Mouse (Mus musculus): ENCODE measurements at regions not wholly inside any gene's neighbourhood (a gene's known extent, or its start where the extent isn't known, plus 50 kb on each side); places are given as distances from the start of the nearest gene placed in this dataset.
A peak's percentile ranks its signal among the peaks of the same experiment; 100 is the strongest.

DNA sequence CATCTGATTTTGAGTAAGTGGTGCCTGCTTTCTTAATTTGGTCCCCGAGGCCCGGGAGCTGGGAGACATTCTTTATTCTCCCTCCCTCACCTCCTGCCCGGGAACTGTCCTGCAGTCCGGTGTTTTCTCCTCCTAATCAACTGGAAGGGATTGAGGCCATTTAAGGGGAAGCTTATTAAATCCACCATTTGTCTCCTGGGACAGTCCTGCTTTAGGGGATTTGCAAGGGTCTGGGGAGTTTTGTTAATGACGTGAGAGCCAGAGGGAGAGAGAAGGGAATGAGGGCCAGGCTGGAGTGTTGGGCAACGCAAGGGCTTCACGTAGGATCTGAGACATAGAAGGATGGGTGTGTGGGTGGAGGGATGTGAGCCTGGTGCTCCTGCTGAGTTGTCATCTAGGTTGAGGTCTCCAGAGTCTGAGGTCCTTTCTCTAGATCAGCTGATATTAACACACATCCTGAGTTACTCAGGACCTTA lies 444.6 kb downstream of the Cd83 start:
- Histone ChIP-seq H3K9ac (no peak overlapping the region), H3K27ac (no peak overlapping the region), H3K4me1 (replicated peaks; ENCODE audit: control insufficient read depth, insufficient read depth, low read length) (peaks cover 41% of the 10 kb centered on the region), H3K36me3 (replicated peaks; ENCODE audit: control insufficient read depth, insufficient read depth) (no peaks in the 10 kb centered on the region), H3K4me3 (replicated peaks; ENCODE audit: low read length) (no peak overlapping the region), H3K27me3 (ENCODE audit: control insufficient read depth, insufficient read depth, low read length) (no peaks in the 10 kb centered on the region), H3K9me3 (ENCODE audit: control insufficient read depth, low read length) (no peaks in the 10 kb centered on the region), H3K4me2 (replicated peaks) (peak overlapping the region; percentile 27; the same call in 1 of the 2 replicates)
- ATAC-seq (ENCODE audit: low FRiP score), result no peak
- WGBS, result 5% methylated on average over 7 of the region's 7 CpGs
- DNase-seq (ENCODE audit: low spot score), result no peak

DNA sequence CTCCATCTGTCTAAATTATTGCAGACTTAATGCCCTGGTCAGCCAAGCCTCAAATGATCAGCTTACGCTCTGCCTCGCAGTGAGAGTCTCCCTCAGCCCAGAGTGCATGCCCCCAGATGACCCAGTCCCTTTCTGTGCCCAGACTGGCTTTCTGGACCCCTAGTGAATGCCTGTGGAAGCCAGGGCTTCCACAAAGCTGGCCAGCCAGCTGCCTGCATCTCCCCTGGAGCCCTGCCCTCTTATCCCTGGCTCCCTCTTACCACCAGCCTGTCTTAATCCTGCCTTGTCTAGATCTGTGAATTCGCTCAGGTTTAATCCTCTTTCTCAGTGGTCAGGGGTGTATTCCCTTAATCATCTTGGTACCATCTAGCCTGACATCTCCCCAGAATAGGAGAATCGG lies 446.8 kb downstream of the Cd83 start:
- Histone ChIP-seq H3K27ac (peak overlapping the region; percentile 29; the same call in 1 of the 2 replicates), H3K27me3 (ENCODE audit: control insufficient read depth, insufficient read depth, low read length) (no peaks in the 10 kb centered on the region), H3K9ac (no peak overlapping the region), H3K4me3 (replicated peaks; ENCODE audit: low read length) (no peak overlapping the region), H3K9me3 (ENCODE audit: control insufficient read depth, low read length) (no peaks in the 10 kb centered on the region), H3K36me3 (replicated peaks; ENCODE audit: control insufficient read depth, insufficient read depth) (no peaks in the 10 kb centered on the region), H3K4me1 (replicated peaks; ENCODE audit: control insufficient read depth, insufficient read depth, low read length) (peaks cover 41% of the 10 kb centered on the region), H3K4me2 (replicated peaks) (no peak overlapping the region)
- ATAC-seq (ENCODE audit: low FRiP score) (no peak), DNase-seq (ENCODE audit: low spot score) (no peak)
- WGBS, result 41% methylated on average over 4 of the region's 4 CpGs

DNA sequence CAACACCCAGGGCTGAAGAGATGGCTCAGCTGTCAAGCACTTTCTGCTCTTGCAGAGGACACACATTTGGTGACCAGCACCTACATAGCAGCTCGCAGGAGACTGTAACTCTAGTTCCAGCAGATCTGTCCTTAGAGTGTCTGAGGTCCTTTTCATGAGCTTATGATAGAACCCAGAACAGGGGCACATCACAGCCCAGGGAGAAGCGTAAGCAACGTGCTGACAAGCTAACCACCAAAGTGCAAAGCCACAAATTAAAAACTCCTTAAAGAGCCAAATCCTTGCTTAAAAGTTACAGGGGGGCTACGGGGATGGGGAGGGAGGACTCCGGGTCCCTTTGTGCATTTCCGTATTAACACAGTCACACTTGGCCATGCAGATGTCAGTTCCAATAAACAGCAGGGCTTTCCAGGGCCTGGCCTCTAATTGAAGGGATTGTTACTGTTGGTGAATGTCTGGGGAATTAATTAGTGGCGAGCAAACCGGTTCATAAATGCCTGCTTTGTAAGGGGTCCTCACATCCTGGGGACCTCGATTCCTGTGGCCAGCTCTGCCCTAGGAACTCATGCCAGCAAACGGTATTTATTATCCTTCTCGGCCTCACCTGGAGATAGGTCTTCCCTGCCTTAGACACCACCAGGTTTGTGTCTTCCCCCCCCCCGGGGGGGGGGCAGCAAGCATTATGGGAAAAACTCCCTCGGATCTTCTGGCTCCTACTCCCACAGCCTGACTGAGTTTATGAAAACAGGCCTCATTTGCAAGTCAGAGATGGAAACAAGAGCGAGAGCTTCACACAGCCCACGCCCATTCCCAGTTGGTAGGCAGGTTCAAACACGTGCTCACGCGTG lies 447.5 kb downstream of the Cd83 start:
- Histone ChIP-seq H3K9me3 (ENCODE audit: control insufficient read depth, low read length) (no peaks in the 10 kb centered on the region), H3K27ac (peak overlapping the region; percentile 29; the same call in 1 of the 2 replicates), H3K4me2 (replicated peaks) (no peak overlapping the region), H3K9ac (no peak overlapping the region), H3K4me1 (replicated peaks; ENCODE audit: control insufficient read depth, insufficient read depth, low read length) (peaks cover 41% of the 10 kb centered on the region), H3K4me3 (replicated peaks; ENCODE audit: low read length) (no peak overlapping the region), H3K36me3 (replicated peaks; ENCODE audit: control insufficient read depth, insufficient read depth) (no peaks in the 10 kb centered on the region), H3K27me3 (ENCODE audit: control insufficient read depth, insufficient read depth, low read length) (no peaks in the 10 kb centered on the region)
- ATAC-seq (ENCODE audit: low FRiP score) (peak; percentile 49; the same call in 1 of the 2 replicates), DNase-seq (ENCODE audit: low spot score) (no peak)
- WGBS, result 25% methylated on average over 18 of the region's 18 CpGs

DNA sequence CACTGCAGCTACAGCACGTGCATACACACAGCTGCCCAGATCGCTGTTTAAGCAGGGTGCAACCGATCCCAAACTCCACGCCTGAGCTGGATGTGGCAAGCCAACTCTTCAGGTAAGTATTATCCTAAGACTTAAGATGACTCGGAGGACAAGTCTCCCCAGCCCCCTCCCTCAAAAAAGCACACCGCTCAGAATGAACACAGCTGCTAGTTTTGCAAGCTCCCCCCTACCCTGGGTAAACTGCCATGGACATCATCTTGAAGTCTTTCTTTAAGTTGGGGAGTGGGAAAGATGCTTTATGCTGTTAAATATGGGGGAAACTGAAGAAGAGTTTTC lies 448.1 kb downstream of the Cd83 start:
- ATAC-seq (ENCODE audit: low FRiP score) (no peak), DNase-seq (ENCODE audit: low spot score) (no peak)
- H3K36me3 ChIP-seq (replicated peaks; ENCODE audit: control insufficient read depth, insufficient read depth), result no peaks in the 10 kb centered on the region
- H3K9ac ChIP-seq, result no peak overlapping the region
- H3K4me1 ChIP-seq (replicated peaks; ENCODE audit: control insufficient read depth, insufficient read depth, low read length), result peaks cover 37% of the 10 kb centered on the region
- H3K27ac ChIP-seq, result no peak overlapping the region
- no peak overlapping the region for H3K4me3 ChIP-seq (replicated peaks; ENCODE audit: low read length)
- H3K27me3 ChIP-seq (ENCODE audit: control insufficient read depth, insufficient read depth, low read length), result no peaks in the 10 kb centered on the region
- H3K9me3 ChIP-seq (ENCODE audit: control insufficient read depth, low read length), result no peaks in the 10 kb centered on the region
- 57% methylated on average over 6 of the region's 6 CpGs for WGBS
- H3K4me2 ChIP-seq (replicated peaks), result no peak overlapping the region

DNA sequence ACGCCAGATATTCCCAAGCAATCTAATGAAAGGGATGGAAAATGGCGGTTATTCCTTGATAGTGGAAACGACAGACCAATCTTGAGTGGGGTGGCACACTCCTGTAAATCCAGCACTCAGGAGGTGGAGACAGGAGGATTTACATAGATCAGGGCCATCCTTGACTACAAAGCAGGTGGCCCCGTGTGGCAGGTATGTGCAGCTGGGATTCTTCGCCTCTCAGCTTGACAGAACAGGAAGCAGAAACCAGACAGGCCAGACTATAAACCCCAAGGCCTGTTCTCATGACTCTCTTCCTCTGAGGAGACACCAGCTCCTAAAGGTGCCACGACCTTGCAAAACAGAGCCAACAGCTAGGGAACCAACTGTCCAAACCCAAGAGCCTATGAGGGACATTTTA lies 449.7 kb downstream of the Cd83 start:
- Histone ChIP-seq H3K36me3 (replicated peaks; ENCODE audit: control insufficient read depth, insufficient read depth) (no peaks in the 10 kb centered on the region), H3K4me2 (replicated peaks) (no peak overlapping the region), H3K27ac (no peak overlapping the region), H3K27me3 (ENCODE audit: control insufficient read depth, insufficient read depth, low read length) (no peaks in the 10 kb centered on the region), H3K9ac (no peak overlapping the region), H3K9me3 (ENCODE audit: control insufficient read depth, low read length) (no peaks in the 10 kb centered on the region), H3K4me3 (replicated peaks; ENCODE audit: low read length) (no peak overlapping the region), H3K4me1 (replicated peaks; ENCODE audit: control insufficient read depth, insufficient read depth, low read length) (peaks cover 26% of the 10 kb centered on the region; the same call in 1 of the 2 replicates)
- 87% methylated on average over 6 of the region's 6 CpGs for WGBS
- ATAC-seq (ENCODE audit: low FRiP score), result no peak
- no peak for DNase-seq (ENCODE audit: low spot score)

DNA sequence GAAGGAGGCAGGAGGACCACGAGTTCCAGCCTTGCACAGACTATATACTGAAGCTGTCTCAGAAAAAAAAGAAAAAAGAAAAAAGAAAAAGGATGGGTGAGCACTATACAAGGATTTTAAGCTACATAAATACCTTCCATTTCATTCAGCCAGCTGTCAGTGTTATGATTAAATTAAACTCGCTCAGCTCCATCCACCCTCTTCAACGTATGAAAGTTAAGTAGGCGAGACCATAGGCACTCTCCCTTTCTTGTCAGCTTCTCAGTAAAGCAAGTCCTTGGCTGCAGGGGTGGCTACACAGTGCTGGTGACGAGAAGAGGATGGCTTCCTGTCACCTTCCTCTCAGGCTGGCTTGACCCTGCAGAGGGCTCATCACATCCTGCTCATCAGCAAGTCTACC lies 450.7 kb downstream of the Cd83 start:
- no peak overlapping the region for H3K4me2 ChIP-seq (replicated peaks)
- ATAC-seq (ENCODE audit: low FRiP score), result no peak
- no peaks in the 10 kb centered on the region for H3K27me3 ChIP-seq (ENCODE audit: control insufficient read depth, insufficient read depth, low read length)
- no peak for DNase-seq (ENCODE audit: low spot score)
- H3K27ac ChIP-seq, result no peak overlapping the region
- no peaks in the 10 kb centered on the region for H3K9me3 ChIP-seq (ENCODE audit: control insufficient read depth, low read length)
- no peak overlapping the region for H3K9ac ChIP-seq
- peaks cover 26% of the 10 kb centered on the region; the same call in 1 of the 2 replicates for H3K4me1 ChIP-seq (replicated peaks; ENCODE audit: control insufficient read depth, insufficient read depth, low read length)
- no peaks in the 10 kb centered on the region for H3K36me3 ChIP-seq (replicated peaks; ENCODE audit: control insufficient read depth, insufficient read depth)
- no peak overlapping the region for H3K4me3 ChIP-seq (replicated peaks; ENCODE audit: low read length)
- WGBS, result 71% methylated on average over 5 of the region's 5 CpGs

DNA sequence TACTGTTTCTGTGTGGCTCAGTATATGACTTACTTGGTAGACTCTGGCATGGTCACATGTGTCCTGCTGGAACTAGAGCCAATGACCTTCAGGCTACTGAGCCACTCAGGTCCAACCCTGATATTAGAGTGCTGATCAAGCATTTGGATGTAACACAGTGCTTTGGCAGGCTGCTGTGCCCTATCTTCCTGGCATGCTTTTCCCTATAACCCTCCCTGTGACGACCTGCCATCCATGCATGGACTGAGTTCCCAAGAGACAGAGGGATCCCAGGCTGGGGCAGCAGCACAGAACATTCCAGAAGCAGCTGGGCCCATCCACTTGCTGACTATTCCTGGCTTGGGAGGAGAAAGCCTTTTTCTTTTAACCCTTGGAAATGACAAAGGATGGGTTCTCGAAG lies 451.4 kb downstream of the Cd83 start:
- WGBS, result 86% methylated on average over 2 of the region's 2 CpGs

DNA sequence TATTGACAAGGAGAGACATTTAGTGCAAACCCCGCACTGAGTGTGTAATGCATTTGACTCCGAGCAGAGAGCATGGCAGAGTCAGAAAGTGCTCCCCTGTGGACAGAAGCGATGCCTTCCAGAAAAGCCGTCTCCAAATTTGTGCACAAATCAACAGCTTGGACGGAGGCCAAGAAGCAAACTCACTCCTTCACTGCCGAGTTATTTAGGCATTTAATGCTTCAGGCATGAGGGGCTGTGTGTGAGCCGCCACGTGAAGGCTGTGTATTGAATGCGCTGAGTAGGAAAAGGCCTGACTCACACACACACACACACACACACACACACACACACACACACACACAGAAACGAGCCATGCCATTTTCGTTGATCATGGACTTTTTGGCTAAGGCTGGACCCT lies 453.7 kb downstream of the Cd83 start:
- Histone ChIP-seq H3K4me2 (replicated peaks) (no peak overlapping the region), H3K36me3 (replicated peaks; ENCODE audit: control insufficient read depth, insufficient read depth) (no peaks in the 10 kb centered on the region), H3K4me1 (replicated peaks; ENCODE audit: control insufficient read depth, insufficient read depth, low read length) (0 out of 2 replicates have a peak, but pooled peaks cover 4% of the 10 kb centered on the region), H3K27me3 (ENCODE audit: control insufficient read depth, insufficient read depth, low read length) (no peaks in the 10 kb centered on the region), H3K9ac (no peak overlapping the region), H3K27ac (no peak overlapping the region), H3K4me3 (replicated peaks; ENCODE audit: low read length) (no peak overlapping the region), H3K9me3 (ENCODE audit: control insufficient read depth, low read length) (no peaks in the 10 kb centered on the region)
- ATAC-seq (ENCODE audit: low FRiP score), result no peak; the same call in 1 of the 2 replicates
- DNase-seq (ENCODE audit: low spot score), result peak; percentile 76
- WGBS, result 35% methylated on average over 11 of the region's 11 CpGs

More for the DNA sequence above, 451.4 kb downstream of the Cd83 start:
- H3K9ac ChIP-seq, result no peak overlapping the region
- no peak overlapping the region for H3K4me3 ChIP-seq (replicated peaks; ENCODE audit: low read length)
- no peaks in the 10 kb centered on the region for H3K36me3 ChIP-seq (replicated peaks; ENCODE audit: control insufficient read depth, insufficient read depth)
- no peaks in the 10 kb centered on the region for H3K9me3 ChIP-seq (ENCODE audit: control insufficient read depth, low read length)
- H3K27ac ChIP-seq, result no peak overlapping the region
- no peak for ATAC-seq (ENCODE audit: low FRiP score)
- peaks cover 22% of the 10 kb centered on the region; the same call in 1 of the 2 replicates for H3K4me1 ChIP-seq (replicated peaks; ENCODE audit: control insufficient read depth, insufficient read depth, low read length)
- no peak overlapping the region for H3K4me2 ChIP-seq (replicated peaks)
- DNase-seq (ENCODE audit: low spot score), result no peak
- no peaks in the 10 kb centered on the region for H3K27me3 ChIP-seq (ENCODE audit: control insufficient read depth, insufficient read depth, low read length)

DNA sequence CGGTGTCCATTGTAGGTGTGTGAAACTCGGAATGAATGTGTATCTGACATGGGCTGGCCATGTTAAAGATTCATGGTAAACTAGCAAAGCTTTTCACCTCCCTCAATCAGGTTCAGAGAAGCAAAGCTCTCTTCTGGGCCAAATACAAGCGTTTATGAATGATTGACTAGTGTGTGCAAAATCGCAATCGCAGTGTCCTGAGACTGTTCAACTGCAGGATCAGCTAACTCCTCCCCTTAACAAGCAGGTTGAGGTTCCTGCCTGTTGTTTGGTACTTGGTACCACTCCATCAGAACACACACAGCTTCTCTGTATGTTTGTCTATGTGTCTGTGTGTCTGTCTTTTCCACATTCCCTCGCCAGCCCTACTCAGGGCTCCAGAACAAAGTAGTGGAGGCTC lies 458.6 kb downstream of the Cd83 start:
- H3K9ac ChIP-seq, result no peak overlapping the region
- H3K9me3 ChIP-seq (ENCODE audit: control insufficient read depth, low read length), result no peaks in the 10 kb centered on the region
- 97% methylated on average over 6 of the region's 6 CpGs for whole genome bisulfite sequencing
- no peaks in the 10 kb centered on the region for H3K27me3 ChIP-seq (ENCODE audit: control insufficient read depth, insufficient read depth, low read length)
- H3K4me3 ChIP-seq (replicated peaks; ENCODE audit: low read length), result no peak overlapping the region
- no peak overlapping the region for H3K4me2 ChIP-seq (replicated peaks)
- H3K36me3 ChIP-seq (replicated peaks; ENCODE audit: control insufficient read depth, insufficient read depth), result no peaks in the 10 kb centered on the region
- DNase-seq (ENCODE audit: low spot score) (no peak), ATAC-seq (ENCODE audit: low FRiP score) (no peak)
- H3K27ac ChIP-seq, result no peak overlapping the region
- 0 out of 2 replicates have a peak, but pooled peaks cover under 1% of the 10 kb centered on the region for H3K4me1 ChIP-seq (replicated peaks; ENCODE audit: control insufficient read depth, insufficient read depth, low read length)
